Mouse (Mus musculus) midbrain, embryonic 11.5 days (tissue): ENCODE measurements around the gene Taf1c. TPM values are rescaled to one million over a fixed set of nuclear protein-coding genes. Genes with fewer than 3 reads are reported as not detected.
A peak's percentile ranks its signal among the peaks of the same experiment; 100 is the strongest.

Experiments
- ATAC-seq: fragments of 200-750 bp; cut with Nextera tagmentation; 2 replicates; pipeline ENCODE4 v1.8.0; 2017; ENCODE audit warnings: moderate TSS enrichment, moderate library complexity; ENCODE audit not compliant: low FRiP score
- DNase-seq: peaks from one replicate; pipeline ENCODE4 v3.0.0; 2015; ENCODE audit warnings: low spot score; ENCODE audit errors: missing footprints
- H3K27ac ChIP-seq: fragments of 300-500 bp; sonication (generic); 2 replicates; pipeline ENCODE4 v1.5.1; 2014; ENCODE audit warnings: low read depth, low read length
- H3K27me3 ChIP-seq: fragments of 300-500 bp; sonication (generic); 2 replicates; pipeline ENCODE4 v1.6.1; 2014; ENCODE audit warnings: mild to moderate bottlenecking, low read length, moderate library complexity, mixed read lengths; ENCODE audit not compliant: control insufficient read depth, insufficient read depth
- H3K36me3 ChIP-seq: fragments of 300-500 bp; sonication (generic); 2 replicates; pipeline ENCODE4 v1.6.1; 2014; ENCODE audit warnings: mild to moderate bottlenecking, low read length, moderate library complexity, mixed read lengths; ENCODE audit not compliant: control insufficient read depth, insufficient read depth
- H3K4me1 ChIP-seq: fragments of 300-500 bp; sonication (generic); 2 replicates; pipeline ENCODE4 v1.6.1; 2014; ENCODE audit warnings: low read length; ENCODE audit not compliant: control insufficient read depth, insufficient read depth
- H3K4me2 ChIP-seq: fragments of 300-500 bp; sonication (generic); 2 replicates; pipeline ENCODE4 v1.6.1; 2014; ENCODE audit warnings: mild to moderate bottlenecking, moderate library complexity
- H3K4me3 ChIP-seq: fragments of 300-500 bp; sonication (generic); 2 replicates; pipeline ENCODE4 v1.5.1; 2014; ENCODE audit warnings: low read depth, low read length
- H3K9ac ChIP-seq: fragments of 300-500 bp; sonication (generic); 2 replicates; pipeline ENCODE4 v1.6.1; 2014; ENCODE audit warnings: low read length
- H3K9me3 ChIP-seq: fragments of 300-500 bp; sonication (generic); 2 replicates; pipeline ENCODE4 v1.6.1; 2016; ENCODE audit warnings: low read length; ENCODE audit not compliant: control insufficient read depth
- WGBS: fragments of 180-500 bp; shearing (Covaris S2); extraction: QIAGEN DNeasy Blood & Tissue Kit; methylation state at CpG from one replicate; pipeline ENCODE4 v1.1.7; 2014; 5-methylcytosine and 5-hydroxymethylcytosine counted together
- polyA plus RNA-seq: library from polyadenylated mRNA; unstranded; fragments of >200 nt; fragmentation: Nextera tagmentation; extraction: Ambion mirVana; gene quantifications from 2 replicates; pipeline ENCODE4 v1.2.1, GENCODE M21; 2014

The Taf1c gene
- polyA plus RNA-seq, 1 experiment from 2014 or later, result 13.4 TPM

- no peak overlapping the region for H3K4me3 ChIP-seq
- H3K9ac ChIP-seq, result no peak overlapping the region
- no peaks in the 10 kb centered on the region for H3K9me3 ChIP-seq
- H3K4me1 ChIP-seq, result no peaks in the 10 kb centered on the region
- no peak overlapping the region for H3K4me2 ChIP-seq
- ATAC-seq (no peak), DNase-seq (no peak)
- no peaks in the 10 kb centered on the region for H3K36me3 ChIP-seq
- WGBS, result 82% methylated on average over 5 of the region's 5 CpGs
- H3K27ac ChIP-seq, result no peak overlapping the region
- no peaks in the 10 kb centered on the region for H3K27me3 ChIP-seq
Observed at GRCm38 (mm10) chr8:119618887-119619286, 13.9 kb upstream of the Taf1c start.

DNA sequence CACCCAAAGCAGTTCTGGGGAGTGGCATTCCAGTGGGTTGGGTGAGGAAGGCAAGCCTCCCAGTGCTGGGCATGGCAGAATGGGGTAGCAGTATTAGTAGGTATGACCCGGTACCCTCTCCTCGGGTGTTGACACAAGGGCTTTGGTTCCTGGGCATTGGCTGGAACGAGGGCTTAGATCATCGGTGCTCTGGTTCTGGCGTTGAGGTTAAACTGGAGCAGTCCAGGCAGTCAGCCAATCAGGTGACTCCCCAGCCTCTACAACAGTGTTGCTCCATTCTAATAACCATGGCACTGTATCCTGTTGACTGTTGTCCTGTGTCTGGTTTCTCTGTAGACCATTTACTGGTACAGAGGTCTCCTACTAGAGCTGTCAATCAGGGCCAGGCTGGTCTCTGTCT, 12.6 kb upstream of the Taf1c start:
- WGBS, result 86% methylated on average over 5 of the region's 5 CpGs
- no peak overlapping the region for H3K4me3 ChIP-seq
- no peaks in the 10 kb centered on the region for H3K27me3 ChIP-seq
- H3K9ac ChIP-seq, result no peak overlapping the region
- H3K36me3 ChIP-seq, result no peaks in the 10 kb centered on the region
- DNase-seq (no peak), ATAC-seq (no peak)
- H3K4me2 ChIP-seq, result no peak overlapping the region
- no peak overlapping the region for H3K27ac ChIP-seq
- H3K4me1 ChIP-seq, result no peaks in the 10 kb centered on the region
- H3K9me3 ChIP-seq, result no peaks in the 10 kb centered on the region

- Histone ChIP-seq H3K4me3 (no peak overlapping the region), H3K27me3 (no peaks in the 10 kb centered on the region), H3K4me2 (no peak overlapping the region), H3K9me3 (no peaks in the 10 kb centered on the region), H3K4me1 (no peaks in the 10 kb centered on the region), H3K27ac (no peak overlapping the region), H3K36me3 (no peaks in the 10 kb centered on the region), H3K9ac (no peak overlapping the region)
- DNase-seq (no peak), ATAC-seq (no peak)
- WGBS, result 97% methylated on average over 4 of the region's 4 CpGs
Observed at GRCm38 (mm10) chr8:119616811-119617210, 11.8 kb upstream of the Taf1c start.

DNA sequence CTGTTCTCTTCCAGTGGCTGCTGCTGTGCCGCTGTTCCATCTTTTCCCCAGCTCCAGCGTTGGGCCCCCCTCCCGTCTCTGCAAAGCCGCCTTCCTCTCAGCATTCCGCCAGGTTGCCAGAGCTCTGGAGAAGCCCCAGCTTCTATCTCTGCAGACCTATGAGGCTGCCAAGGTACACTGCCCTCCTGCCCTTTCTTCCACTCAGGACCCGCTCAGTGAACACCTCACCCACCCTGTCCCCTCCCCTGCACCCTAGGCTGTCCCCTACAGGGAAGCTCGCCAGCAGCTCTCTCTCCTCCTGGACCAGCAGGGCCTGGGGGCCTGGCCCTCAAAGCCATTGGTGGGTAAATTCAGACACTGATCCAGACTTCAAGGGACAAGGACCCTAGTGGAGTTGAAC, 11.3 kb upstream of the Taf1c start:
- DNase-seq (no peak), ATAC-seq (no peak)
- WGBS, result 81% methylated on average over 7 of the region's 7 CpGs
- Histone ChIP-seq H3K27me3 (no peaks in the 10 kb centered on the region), H3K9me3 (no peaks in the 10 kb centered on the region), H3K4me3 (no peak overlapping the region), H3K36me3 (no peaks in the 10 kb centered on the region), H3K27ac (no peak overlapping the region), H3K4me2 (no peak overlapping the region), H3K9ac (no peak overlapping the region), H3K4me1 (no peaks in the 10 kb centered on the region)

GRCm38 (mm10) chr8:119615096-119615495, 10.1 kb upstream of the Taf1c start:
- no peak overlapping the region for H3K4me3 ChIP-seq
- no peak overlapping the region for H3K27ac ChIP-seq
- no peak overlapping the region; the same call in 1 of the 2 replicates for H3K9ac ChIP-seq
- no peak for DNase-seq
- no peaks in the 10 kb centered on the region for H3K36me3 ChIP-seq
- 0 out of 2 replicates have a peak, but pooled peaks have one; percentile 24 for ATAC-seq
- no peaks in the 10 kb centered on the region for H3K27me3 ChIP-seq
- no peak overlapping the region for H3K4me2 ChIP-seq
- H3K4me1 ChIP-seq, result no peaks in the 10 kb centered on the region
- 70% methylated on average over 14 of the region's 14 CpGs for WGBS
- no peaks in the 10 kb centered on the region for H3K9me3 ChIP-seq

DNA sequence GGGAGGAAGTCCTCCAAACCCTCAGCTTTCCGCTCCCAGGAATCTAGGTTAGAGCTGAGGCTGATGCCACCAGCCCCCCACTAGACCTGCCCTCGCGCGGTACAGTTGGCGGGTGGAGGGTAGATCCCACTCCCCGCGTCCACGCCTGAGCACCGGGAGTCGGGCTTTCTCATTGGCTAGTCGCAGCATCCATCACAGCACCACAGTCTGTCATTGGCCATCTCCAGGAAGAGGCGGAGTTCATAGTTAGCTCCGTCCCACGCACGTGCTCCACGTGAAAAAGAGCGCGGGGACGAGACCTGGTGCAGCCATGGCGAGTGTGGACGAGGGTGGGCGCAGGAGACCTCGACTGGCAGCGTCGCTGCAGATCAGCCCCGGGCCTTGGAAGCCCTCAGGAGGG, 7.4 kb upstream of the Taf1c start, which contains the start of gene Adad2:
Adad2 (plus strand) TSS at position 277 of the 400 bp plus-strand sequence.
- Histone ChIP-seq H3K36me3 (no peaks in the 10 kb centered on the region), H3K27ac (no peak within 1 kb of the TSS), H3K4me2 (no peak within 1 kb of the TSS), H3K27me3 (no peaks in the 10 kb centered on the region), H3K4me1 (no peaks in the 10 kb centered on the region), H3K9ac (no peak within 1 kb of the TSS), H3K4me3 (no peak within 1 kb of the TSS), H3K9me3 (no peaks in the 10 kb centered on the region)
- DNase-seq (no peak), ATAC-seq (0 out of 2 replicates have a peak, but pooled peaks have one; percentile 40)
- 83% methylated on average over 26 of the region's 26 CpGs for WGBS

DNA sequence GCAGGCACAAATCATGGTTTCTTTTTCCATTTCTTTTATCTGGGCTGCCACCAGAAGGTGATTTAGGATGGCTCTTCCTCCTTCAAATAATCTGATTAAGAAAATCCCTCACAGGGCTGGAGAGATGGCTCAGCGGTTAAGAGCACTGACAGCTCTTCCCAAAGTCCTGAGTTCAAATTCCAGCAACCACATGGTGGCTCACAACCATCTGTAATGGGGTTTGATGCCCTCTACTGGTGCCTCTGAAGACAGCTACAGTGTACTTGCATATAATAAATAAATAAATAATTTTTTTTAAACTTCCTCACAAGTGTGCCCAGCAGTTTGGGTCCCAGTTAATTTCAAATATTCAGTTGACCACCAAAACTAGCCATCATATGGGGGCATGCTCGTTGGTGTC, 1.2 kb upstream of the Taf1c start:
- Histone ChIP-seq H3K9me3 (no peaks in the 10 kb centered on the region), H3K4me3 (no peak overlapping the region), H3K4me2 (no peak overlapping the region), H3K9ac (no peak overlapping the region), H3K27me3 (no peaks in the 10 kb centered on the region), H3K27ac (no peak overlapping the region), H3K4me1 (peaks cover 7% of the 10 kb centered on the region), H3K36me3 (0 out of 2 replicates have a peak, but pooled peaks cover 4% of the 10 kb centered on the region)
- ATAC-seq, result no peak
- DNase-seq, result no peak
- 88% methylated on average over 2 of the region's 2 CpGs for WGBS

DNA sequence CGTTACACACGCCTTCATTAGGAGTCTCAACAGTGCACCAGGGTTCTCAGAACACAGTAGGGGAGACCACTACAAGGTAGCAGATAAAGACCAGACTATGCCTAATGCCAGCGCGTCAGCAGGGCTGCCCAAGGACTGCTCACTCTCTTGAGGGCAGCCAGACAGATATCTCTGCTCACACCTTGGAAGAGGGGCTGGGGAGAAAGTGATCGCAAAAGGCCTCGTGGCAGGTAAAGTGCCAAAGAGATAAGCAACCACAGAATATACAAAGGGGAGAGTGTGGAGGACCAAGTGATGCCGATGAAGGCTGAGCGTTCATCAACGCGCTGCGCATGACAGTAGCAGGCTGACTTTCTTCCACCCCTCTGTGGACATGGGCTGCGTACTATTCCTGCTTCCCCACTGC, 621 bp downstream of the Taf1c start:
- peaks cover 7% of the 10 kb centered on the region for H3K4me1 ChIP-seq
- H3K36me3 ChIP-seq, result peaks cover 17% of the 10 kb centered on the region; the same call in 1 of the 2 replicates
- H3K27ac ChIP-seq, result no peak overlapping the region
- no peaks in the 10 kb centered on the region for H3K27me3 ChIP-seq
- peak overlapping the region; percentile 86 for H3K4me2 ChIP-seq
- peak overlapping the region; percentile 81 for H3K9ac ChIP-seq
- DNase-seq (no peak), ATAC-seq (no peak)
- peak overlapping the region; percentile 71 for H3K4me3 ChIP-seq
- WGBS, result 52% methylated on average over 12 of the region's 12 CpGs
- H3K9me3 ChIP-seq, result no peaks in the 10 kb centered on the region

DNA sequence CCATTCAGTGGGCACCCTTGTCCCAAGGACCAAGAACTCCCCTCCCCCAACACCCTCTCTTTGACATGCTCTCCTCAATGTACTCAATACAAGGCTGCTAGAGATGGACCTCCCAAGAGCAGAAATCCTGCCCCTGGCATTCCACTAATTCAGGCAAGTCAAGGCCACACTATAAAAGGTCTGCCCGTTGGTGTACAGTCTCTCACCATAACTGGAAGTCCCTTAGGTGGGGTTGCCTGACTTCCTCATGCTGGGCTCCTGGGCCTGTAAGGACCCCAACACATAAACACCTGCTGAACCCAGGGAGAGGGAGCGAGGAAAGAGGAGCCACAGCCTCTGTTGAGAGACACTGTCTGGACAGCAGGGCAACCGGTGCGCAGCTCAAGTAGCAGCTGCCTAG, 1.3 kb downstream of the Taf1c start:
- H3K9ac ChIP-seq, result 0 out of 2 replicates have a peak overlapping the region, but pooled peaks have one; percentile 81
- 0 out of 2 replicates have a peak overlapping the region, but pooled peaks have one; percentile 71 for H3K4me3 ChIP-seq
- DNase-seq (no peak), ATAC-seq (no peak)
- H3K27ac ChIP-seq, result no peak overlapping the region
- peaks cover 23% of the 10 kb centered on the region for H3K36me3 ChIP-seq
- H3K4me1 ChIP-seq, result peaks cover 7% of the 10 kb centered on the region
- H3K9me3 ChIP-seq, result no peaks in the 10 kb centered on the region
- H3K27me3 ChIP-seq, result no peaks in the 10 kb centered on the region
- WGBS, result 91% methylated on average over 4 of the region's 4 CpGs
- peak overlapping the region; percentile 86; the same call in 1 of the 2 replicates for H3K4me2 ChIP-seq
